Comparison of ENCODE assay signal across 22 mouse cellular contexts in genomic region chr16:34543754-34544153, GRCm38 (mm10).
"Had no signal": no experiment of that assay in that cellular context is flagged by ENCODE, and none has a peak within 500 bp of the region (broad histone marks: within the 10 kb centered on the region; RNA-seq: fewer than 3 reads in every experiment).

No protein-coding gene starts in this region.

- H3K27me3 ChIP-seq: heart, embryonic 12.5 days; hindbrain, embryonic 13.5 days; hindbrain, embryonic 15.5 days; intestine, embryonic 15.5 days; limb, embryonic 12.5 days had no signal

- ATAC-seq: forebrain, postnatal 0 days; inflammation-experienced regulatory T-cells, adult 6 months; intestine, embryonic 15.5 days; intestine, postnatal 0 days had no signal

- H3K27ac ChIP-seq: heart, adult 2 months; hindbrain, embryonic 13.5 days; hindbrain, embryonic 15.5 days; intestine, embryonic 15.5 days; layer of hippocampus, adult 2 months; left cerebral cortex, adult 2 months; limb, embryonic 10.5 days; limb, embryonic 12.5 days had no signal

- H3K9me3 ChIP-seq: heart, embryonic 12.5 days; hindbrain, embryonic 13.5 days; hindbrain, embryonic 15.5 days; intestine, embryonic 15.5 days; limb, embryonic 10.5 days had no signal

- H3K4me2 ChIP-seq: heart, embryonic 12.5 days; hindbrain, embryonic 13.5 days; hindbrain, embryonic 15.5 days; intestine, embryonic 15.5 days; limb, embryonic 12.5 days; liver, embryonic 11.5 days had no signal

- H3K9ac ChIP-seq: forebrain, postnatal 0 days; heart, embryonic 12.5 days; hindbrain, embryonic 13.5 days; hindbrain, embryonic 15.5 days; intestine, embryonic 15.5 days; limb, embryonic 12.5 days had no signal

- DNase-seq: forebrain, postnatal 0 days; gastrocnemius, postnatal 14 days; heart, adult 2 months; heart, postnatal 10 days; heart, postnatal 36 days; kidney, adult 18-20 months; kidney, adult 8-10 months; kidney, postnatal 10 days; kidney, postnatal 25 days; kidney, postnatal 4 days; liver had no signal

- H3K36me3 ChIP-seq: heart, embryonic 12.5 days; hindbrain, embryonic 15.5 days; intestine, embryonic 15.5 days; limb, embryonic 12.5 days had no signal

- H3K4me3 ChIP-seq: heart, adult 2 months; heart, embryonic 12.5 days; hindbrain, embryonic 13.5 days; hindbrain, embryonic 15.5 days; intestine, embryonic 15.5 days; layer of hippocampus, adult 2 months; left cerebral cortex, adult 2 months; limb, embryonic 10.5 days; limb, embryonic 12.5 days had no signal
